9 mouse cellular contexts compared by ENCODE assay signal in the genomic region with DNA sequence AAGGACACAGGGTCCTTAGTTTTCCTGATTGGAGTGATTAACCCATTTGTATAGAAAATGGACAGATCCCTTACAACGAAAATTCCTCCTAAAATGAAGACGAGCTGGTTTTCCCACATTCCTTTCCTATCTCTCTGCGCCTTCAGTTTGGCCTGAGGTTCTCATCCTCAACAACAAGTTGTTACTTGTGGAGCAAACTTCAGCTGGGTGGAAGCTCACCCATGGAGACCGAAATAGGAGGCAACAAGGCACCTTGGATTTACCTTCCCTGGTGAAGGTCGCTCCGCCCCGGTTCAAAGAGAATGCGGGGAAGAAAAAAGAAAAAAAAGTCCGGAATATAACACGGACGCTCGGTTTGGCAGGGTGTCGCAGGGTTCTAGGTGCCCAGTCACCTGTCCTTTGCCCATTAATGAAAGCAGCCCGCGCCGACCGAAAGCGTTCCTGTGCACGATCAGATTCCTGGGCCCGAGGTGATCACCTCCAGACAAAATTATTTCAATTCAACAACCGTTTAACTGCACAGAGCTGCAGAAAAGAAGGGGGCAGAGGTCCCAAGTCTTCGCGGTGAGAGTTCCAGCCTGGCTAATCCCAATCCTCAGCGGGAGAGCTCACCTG. TPM values are rescaled to one million over a fixed set of nuclear protein-coding genes. Genes with fewer than 3 reads are reported as not detected.
DNase-seq lines count a peak whose midpoint lies in the region; ATAC-seq and TF ChIP-seq lines count a peak whose summit lies in the region.
"Had no signal": no experiment of that assay in that cellular context is flagged by ENCODE, and none has a peak within 500 bp of the region (broad histone marks: within the 10 kb centered on the region; RNA-seq: fewer than 3 reads in every experiment).

No protein-coding gene starts in this region.

- H3K27me3 ChIP-seq in kidney, adult 2 months (replicated peaks; ENCODE audit: control insufficient read depth, insufficient read depth, low read length), result no peaks in the 10 kb centered on the region
- H3K27me3 ChIP-seq in embryonic facial prominence, embryonic 10.5 days (replicated peaks; ENCODE audit: low read depth, poor library complexity, severe bottlenecking), result peaks cover 60% of the 10 kb centered on the region
- H3K27me3 ChIP-seq in intestine, embryonic 14.5 days (replicated peaks; ENCODE audit: control insufficient read depth, insufficient read depth, low read length), result peaks cover 43% of the 10 kb centered on the region
- H3K27me3 ChIP-seq in midbrain, embryonic 16.5 days (ENCODE audit: control insufficient read depth, insufficient read depth, low read depth, low read length), result peaks cover 41% of the 10 kb centered on the region

- H3K36me3 ChIP-seq in kidney, adult 2 months (ENCODE audit: control insufficient read depth, insufficient read depth, low read length), result no peaks in the 10 kb centered on the region
- H3K36me3 ChIP-seq in embryonic facial prominence, embryonic 10.5 days (replicated peaks), result no peaks in the 10 kb centered on the region
- no peaks in the 10 kb centered on the region for H3K36me3 ChIP-seq in intestine, embryonic 14.5 days (ENCODE audit: control insufficient read depth, insufficient read depth, low read length)
- no peaks in the 10 kb centered on the region for H3K36me3 ChIP-seq in midbrain, embryonic 16.5 days (ENCODE audit: control insufficient read depth, insufficient read depth, low read length)

- peaks cover 2% of the 10 kb centered on the region; the same call in 1 of the 2 replicates for H3K4me1 ChIP-seq in kidney, adult 2 months (ENCODE audit: control insufficient read depth, insufficient read depth, low read length)
- H3K4me1 ChIP-seq in embryonic facial prominence, embryonic 10.5 days, result peaks cover 14% of the 10 kb centered on the region
- H3K4me1 ChIP-seq in intestine, embryonic 14.5 days (replicated peaks; ENCODE audit: control insufficient read depth, insufficient read depth, low read length), result 0 out of 2 replicates have a peak, but pooled peaks cover 5% of the 10 kb centered on the region
- H3K4me1 ChIP-seq in midbrain, embryonic 16.5 days (ENCODE audit: control insufficient read depth, insufficient read depth, low read length), result peaks cover 14% of the 10 kb centered on the region

- DNase-seq in kidney, adult 2 months, result peak; percentile 68
- no peak for DNase-seq in kidney, adult 8-10 months
- no peak for DNase-seq in embryonic facial prominence, embryonic 10.5 days (ENCODE audit: low spot score)
- DNase-seq in intestine, embryonic 14.5 days (ENCODE audit: low spot score), result peak; percentile 70
- DNase-seq in T-cell, adult 2 months (ENCODE audit: low spot score), result no peak
- no peak for DNase-seq in ovary, postnatal 36 days (ENCODE audit: low spot score)

- ATAC-seq in intestine, embryonic 14.5 days (replicated peaks; ENCODE audit: low FRiP score, low TSS enrichment, low read depth), result peak; percentile 3; the same call in 1 of the 2 replicates
- ATAC-seq in midbrain, embryonic 16.5 days, result peak; percentile 48
- no peak for ATAC-seq in frontal cortex, adult (ENCODE audit: low TSS enrichment)

- no peak for TF ChIP-seq POLR2A in kidney, adult 2 months (IDR thresholded peaks at IDR 0.05; ENCODE audit: low read depth, low read length)

- H3K27ac ChIP-seq in kidney, adult 2 months (ENCODE audit: insufficient read depth, low read depth, low read length), result peak overlapping the region; percentile 98
- peak overlapping the region; percentile 75 for H3K27ac ChIP-seq in embryonic facial prominence, embryonic 10.5 days (replicated peaks)
- H3K27ac ChIP-seq in intestine, embryonic 14.5 days (ENCODE audit: low read depth), result peak overlapping the region; percentile 80
- no peak overlapping the region for H3K27ac ChIP-seq in midbrain, embryonic 16.5 days (ENCODE audit: low read length)

- H3K4me3 ChIP-seq in kidney, adult 2 months (ENCODE audit: insufficient read depth, low read depth, low read length), result peak overlapping the region; percentile 76
- peak overlapping the region; percentile 57 for H3K4me3 ChIP-seq in embryonic facial prominence, embryonic 10.5 days
- H3K4me3 ChIP-seq in intestine, embryonic 14.5 days (ENCODE audit: low read depth, low read length), result peak overlapping the region; percentile 39
- H3K4me3 ChIP-seq in midbrain, embryonic 16.5 days (ENCODE audit: low read depth, low read length), result peak overlapping the region; percentile 45
- H3K4me3 ChIP-seq: myocyte had no signal

- H3K9me3 ChIP-seq in embryonic facial prominence, embryonic 10.5 days, result no peaks in the 10 kb centered on the region
- no peaks in the 10 kb centered on the region for H3K9me3 ChIP-seq in intestine, embryonic 14.5 days (ENCODE audit: control insufficient read depth, low read length)
- H3K9me3 ChIP-seq in midbrain, embryonic 16.5 days (replicated peaks; ENCODE audit: control insufficient read depth, low read length, poor library complexity, severe bottlenecking), result no peaks in the 10 kb centered on the region

- TF ChIP-seq CTCF in kidney, adult 2 months (conservative IDR thresholded peaks at IDR 0.05; ENCODE audit: insufficient read depth, insufficient read length, low read depth, low read length), result no peak

- peak overlapping the region; percentile 53 for H3K9ac ChIP-seq in intestine, embryonic 14.5 days (ENCODE audit: low read length)
- H3K9ac ChIP-seq in midbrain, embryonic 16.5 days (ENCODE audit: low read depth, low read length), result peak overlapping the region; percentile 56; the same call in 1 of the 2 replicates

- peak overlapping the region; percentile 49 for H3K4me2 ChIP-seq in intestine, embryonic 14.5 days (ENCODE audit: low read length)
- peak overlapping the region; percentile 87 for H3K4me2 ChIP-seq in midbrain, embryonic 16.5 days (ENCODE audit: low read length)

- WGBS in kidney, adult 2 months, result 4% methylated on average over 24 of the region's 24 CpGs
- WGBS in embryonic facial prominence, embryonic 10.5 days, result 5% methylated on average over 24 of the region's 24 CpGs
- 3% methylated on average over 24 of the region's 24 CpGs for WGBS in intestine, embryonic 14.5 days
- WGBS in midbrain, embryonic 16.5 days, result 5% methylated on average over 24 of the region's 24 CpGs

RNA-seq across cellular contexts. Expression of a gene that starts 0.9 kb away (rescaled TPM):
- polyA plus RNA-seq in kidney, adult 2 months (2012; rRNA removed), result 13.7 and 17.6 TPM in 2 replicates
- 20.2 and 22.7 TPM in 2 replicates for polyA plus RNA-seq in embryonic facial prominence, embryonic 10.5 days (2016; fragmentation: Nextera tagmentation; extraction: Ambion mirVana)
- 54.9 and 57.6 TPM in 2 replicates for polyA plus RNA-seq in intestine, embryonic 14.5 days (2014; fragmentation: Nextera tagmentation; extraction: Ambion mirVana)
- polyA plus RNA-seq in midbrain, embryonic 16.5 days (2015; fragmentation: Nextera tagmentation; extraction: Ambion mirVana), result not detected in 2 replicates
- polyA plus RNA-seq: myocyte had no signal

Comparison
In these comparisons a context has a peak if more than half of its experiments do, and no peak if none do; other contexts are left out.
1. DNase-seq: peak in kidney, adult 2 months (single experiment) and intestine, embryonic 14.5 days (single experiment); none in kidney, adult 8-10 months (0 of 2), embryonic facial prominence, embryonic 10.5 days (single experiment), T-cell, adult 2 months (single experiment) and ovary, postnatal 36 days (single experiment).
2. RNA of a gene that starts 0.9 kb away (polyA plus RNA-seq): 54.9 to 57.6 TPM in intestine, embryonic 14.5 days, 20.2 to 22.7 TPM in embryonic facial prominence, embryonic 10.5 days and 13.7 to 17.6 TPM in kidney, adult 2 months; not detected in midbrain, embryonic 16.5 days; every median in the first group is over 10 times any median in the second.
3. Peak in every context shown above with its lines, with median percentiles within 50 percentile points of each other: H3K4me3 ChIP-seq.